Mouse (Mus musculus): ENCODE measurements at regions not wholly inside any gene's neighbourhood (a gene's known extent, or its start where the extent isn't known, plus 50 kb on each side); places are given as distances from the start of the nearest gene placed in this dataset.

GRCm38 (mm10) chr11:56442381-56442780 lies 401.6 kb upstream of the Nmur2 start:
- no peak for DNase-seq (ENCODE audit: low spot score in 2 of 2)

- no peak for DNase-seq (ENCODE audit: low spot score in 2 of 2)
These were observed 400.3 kb upstream of the Nmur2 start for GRCm38 (mm10) chr11:56441071-56441470.

GRCm38 (mm10) chr11:56431089-56431488 lies 390.3 kb upstream of the Nmur2 start:
- no peak for DNase-seq (ENCODE audit: low spot score in 2 of 2)

GRCm38 (mm10) chr11:56384761-56385160 lies 344.0 kb upstream of the Nmur2 start:
- no peak for DNase-seq (ENCODE audit: low spot score in 2 of 2)

- no peak for DNase-seq (ENCODE audit: low spot score in 2 of 2)
These were observed 336.7 kb upstream of the Nmur2 start for GRCm38 (mm10) chr11:56377535-56377934.

- DNase-seq (ENCODE audit: low spot score in 2 of 2): no peak
These were observed 333.5 kb upstream of the Nmur2 start for GRCm38 (mm10) chr11:56374329-56374728.

GRCm38 (mm10) chr11:56373624-56374023 lies 332.8 kb upstream of the Nmur2 start:
- no peak for DNase-seq (ENCODE audit: low spot score in 2 of 2)

GRCm38 (mm10) chr11:56357690-56358089 lies 316.9 kb upstream of the Nmur2 start:
- DNase-seq (ENCODE audit: low spot score in 2 of 2): no peak

- no peak for DNase-seq (ENCODE audit: low spot score in 2 of 2)
These were observed 311.1 kb upstream of the Nmur2 start for GRCm38 (mm10) chr11:56351798-56352366.

GRCm38 (mm10) chr11:56351231-56351630 lies 310.4 kb upstream of the Nmur2 start:
- DNase-seq (ENCODE audit: low spot score in 2 of 2): no peak

GRCm38 (mm10) chr11:56349766-56350165 lies 309.0 kb upstream of the Nmur2 start:
- DNase-seq (ENCODE audit: low spot score in 2 of 2): no peak

- no peak for DNase-seq (ENCODE audit: low spot score in 2 of 2)
These were observed 307.6 kb upstream of the Nmur2 start for GRCm38 (mm10) chr11:56348408-56348807.

- DNase-seq (ENCODE audit: low spot score in 2 of 2): no peak
These were observed 302.3 kb upstream of the Nmur2 start for GRCm38 (mm10) chr11:56343083-56343482.

- DNase-seq (ENCODE audit: low spot score in 2 of 2): no peak
These were observed 300.9 kb upstream of the Nmur2 start for GRCm38 (mm10) chr11:56341731-56342130.

GRCm38 (mm10) chr11:56341040-56341439 lies 300.2 kb upstream of the Nmur2 start:
- DNase-seq (ENCODE audit: low spot score in 2 of 2): no peak

GRCm38 (mm10) chr11:56338511-56338910 lies 297.7 kb upstream of the Nmur2 start:
- no peak for DNase-seq (ENCODE audit: low spot score in 2 of 2)

- DNase-seq (ENCODE audit: low spot score in 2 of 2): peak in 1 of 2 experiments; percentile 38
These were observed 295.1 kb upstream of the Nmur2 start for GRCm38 (mm10) chr11:56335937-56336336.

GRCm38 (mm10) chr11:56320293-56320692 lies 279.5 kb upstream of the Nmur2 start:
- no peak for DNase-seq (ENCODE audit: low spot score in 2 of 2)

- no peak for DNase-seq (ENCODE audit: low spot score in 2 of 2)
These were observed 274.6 kb upstream of the Nmur2 start for GRCm38 (mm10) chr11:56315221-56315987.

GRCm38 (mm10) chr11:56309549-56309948 lies 268.7 kb upstream of the Nmur2 start:
- no peak for DNase-seq (ENCODE audit: low spot score in 2 of 2)

- DNase-seq (ENCODE audit: low spot score in 2 of 2): no peak
These were observed 267.7 kb upstream of the Nmur2 start for GRCm38 (mm10) chr11:56308383-56309105.

- DNase-seq (ENCODE audit: low spot score in 2 of 2): no peak
These were observed 266.2 kb upstream of the Nmur2 start for GRCm38 (mm10) chr11:56307051-56307450.

Data from left cerebral cortex, adult 8-10 months (tissue).